Mouse (Mus musculus): ENCODE results near the gene Fgf3.

- no peak for TF ChIP-seq POLR2A (IDR thresholded peaks at IDR 0.05; ENCODE audit: borderline replicate concordance, control insufficient read depth, low read depth, low read length)
- TF ChIP-seq CTCF (IDR thresholded peaks at IDR 0.05; ENCODE audit: control insufficient read depth, insufficient read depth, low read length): no peak
Measured at GRCm38 (mm10) chr7:144796986-144797735, 40.7 kb upstream of the Fgf3 start.

All from bone marrow, adult 2 months (tissue).